Mouse (Mus musculus): ENCODE data around the gene Mylpf. TPM values are rescaled to one million over a fixed set of nuclear protein-coding genes. Genes with fewer than 3 reads are reported as not detected.

The Mylpf gene
- total and polyA plus RNA-seq, 3 experiments, result 3.0 to 5.2 (median 3.2) TPM

- no peaks in the 10 kb centered on the region for H3K9me3 ChIP-seq (replicated peaks; ENCODE audit: low read length)
- H3K9ac ChIP-seq (ENCODE audit: insufficient read depth, low read depth), result peak overlapping the region; percentile 72
- peak overlapping the region; percentile 30 to 66 (median 54) for H3K4me3 ChIP-seq (replicated peaks in 1 of 3; ENCODE audit: low read depth in 2 of 3, low read length in 2 of 3, poor library complexity in 1 of 3)
- H3K4me2 ChIP-seq (ENCODE audit: insufficient read depth, low read depth, poor library complexity, severe bottlenecking), result peak overlapping the region; percentile 89
- peaks cover 11 to 64% of the 10 kb centered on the region in 2 experiments; a peak in 3 of 4 replicates for H3K4me1 ChIP-seq (ENCODE audit: control insufficient read depth in 1 of 2, insufficient read depth in 2 of 2)
- no peaks in the 10 kb centered on the region for H3K27me3 ChIP-seq (replicated peaks)
- TF ChIP-seq KAT2A (IDR thresholded peaks at IDR 0.05; ENCODE audit: insufficient replicate concordance, low read length), result no peak
- no peak for TF ChIP-seq CTCF (conservative IDR thresholded peaks at IDR 0.05 in 1 of 2, IDR thresholded peaks at IDR 0.05 in 1 of 2; ENCODE audit: low read depth in 2 of 2, low read length in 2 of 2)
- peak; percentile 60 for TF ChIP-seq MEF2A (IDR thresholded peaks at IDR 0.05; ENCODE audit: borderline replicate concordance, low read depth, low read length)
- TF ChIP-seq RCOR1 (conservative IDR thresholded peaks at IDR 0.05; ENCODE audit: low read depth, low read length), result no peak
- TF ChIP-seq USF2 (conservative IDR thresholded peaks at IDR 0.05; ENCODE audit: low read depth, low read length), result no peak
- TF ChIP-seq NELFE (IDR thresholded peaks at IDR 0.05; ENCODE audit: low read depth, low read length), result peak; percentile 56; the same call in 1 of the 2 replicates
- peak; percentile 93 for TF ChIP-seq ELF1 (IDR thresholded peaks at IDR 0.05; ENCODE audit: low read depth, low read length)
- 0 out of 2 replicates have a peak, but pooled peaks have one; percentile 11 for TF ChIP-seq CHD2 (IDR thresholded peaks at IDR 0.05; ENCODE audit: low read length)
- TF ChIP-seq HCFC1 (IDR thresholded peaks at IDR 0.05; ENCODE audit: low read depth, low read length), result peak; percentile 59
- TF ChIP-seq MYC (IDR thresholded peaks at IDR 0.05; ENCODE audit: low read depth, low read length), result peak; percentile 56; the same call in 1 of the 2 replicates
- TF ChIP-seq ZNF384 (IDR thresholded peaks at IDR 0.05; ENCODE audit: low read depth, low read length), result no peak
- peak; percentile 77 for TF ChIP-seq UBTF (IDR thresholded peaks at IDR 0.05; ENCODE audit: low read depth, low read length)
- TF ChIP-seq MXI1 (IDR thresholded peaks at IDR 0.05; ENCODE audit: low read depth, low read length), result peak; percentile 92; the same call in 1 of the 2 replicates
- peak; percentile 93 for TF ChIP-seq MAX (IDR thresholded peaks at IDR 0.05; ENCODE audit: low read length)
- TF ChIP-seq ZC3H11A (IDR thresholded peaks at IDR 0.05; ENCODE audit: low read depth, low read length), result no peak
- peak; percentile 22; the same call in 1 of the 2 replicates for TF ChIP-seq ZMIZ1 (IDR thresholded peaks at IDR 0.05; ENCODE audit: low read depth, low read length)
- TF ChIP-seq RAD21 (IDR thresholded peaks at IDR 0.05; ENCODE audit: low read depth, low read length), result no peak
- TF ChIP-seq BHLHE40 (IDR thresholded peaks at IDR 0.05; ENCODE audit: low read depth, low read length), result peak; percentile 97
- TF ChIP-seq EP300 (IDR thresholded peaks at IDR 0.05; ENCODE audit: low read length), result no peak
- TF ChIP-seq TBP (conservative IDR thresholded peaks at IDR 0.05; ENCODE audit: low read depth, low read length), result no peak
- no peak for TF ChIP-seq MAZ (IDR thresholded peaks at IDR 0.05; ENCODE audit: low read depth, low read length)
- no peak for TF ChIP-seq SMC3 (IDR thresholded peaks at IDR 0.05; ENCODE audit: low read depth, low read length)
- no peak for TF ChIP-seq JUND (conservative IDR thresholded peaks at IDR 0.05; ENCODE audit: low read depth, low read length)
- TF ChIP-seq SIN3A (IDR thresholded peaks at IDR 0.05; ENCODE audit: low read length), result 0 out of 2 replicates have a peak, but pooled peaks have one; percentile 53
- TF ChIP-seq POLR2AphosphoS2 (IDR thresholded peaks at IDR 0.05; ENCODE audit: low read depth, low read length), result peak; percentile 88
- TF ChIP-seq USF1 (IDR thresholded peaks at IDR 0.05; ENCODE audit: low read depth, low read length), result no peak
- TF ChIP-seq POLR2A (IDR thresholded peaks at IDR 0.05; ENCODE audit: low read depth, low read length), result peak; percentile 77
- TF ChIP-seq ZKSCAN1 (IDR thresholded peaks at IDR 0.05; ENCODE audit: borderline replicate concordance, low read depth, low read length), result no peak
- no peak for TF ChIP-seq MAFK (IDR thresholded peaks at IDR 0.05; ENCODE audit: insufficient replicate concordance, low read length)
- TF ChIP-seq GABPA (IDR thresholded peaks at IDR 0.05; ENCODE audit: insufficient replicate concordance, low read depth, low read length), result no peak
- peak; percentile 91 for TF ChIP-seq NRF1 (IDR thresholded peaks at IDR 0.05; ENCODE audit: low read depth, low read length)
- TF ChIP-seq PAX5 (IDR thresholded peaks at IDR 0.05; ENCODE audit: low read length), result no peak
- TF ChIP-seq ETS1 (conservative IDR thresholded peaks at IDR 0.05; ENCODE audit: low read depth, low read length), result no peak; the same call in 1 of the 2 replicates
- TF ChIP-seq CHD1 (IDR thresholded peaks at IDR 0.05; ENCODE audit: low read depth, low read length), result no peak
- TF ChIP-seq TCF12 (IDR thresholded peaks at IDR 0.05; ENCODE audit: low read depth, low read length), result peak; percentile 70; the same call in 1 of the 2 replicates
- no peak for TF ChIP-seq E2F4 (IDR thresholded peaks at IDR 0.05; ENCODE audit: insufficient replicate concordance, low read depth, low read length)
- TF ChIP-seq IRF4 (IDR thresholded peaks at IDR 0.05; ENCODE audit: low read depth, low read length), result 0 out of 2 replicates have a peak, but pooled peaks have one; percentile 18
- no peak for TF ChIP-seq JUN (IDR thresholded peaks at IDR 0.05; ENCODE audit: insufficient read depth, low read depth, low read length)
- H3K79me2 ChIP-seq (replicated peaks; ENCODE audit: control insufficient read depth, extremely low read depth, insufficient read depth, poor library complexity, severe bottlenecking), result peaks cover 3% of the 10 kb centered on the region
- dilution Hi-C loops (cut with MboI; ENCODE audit: extremely low pct_ligation_motif_present, extremely low pct_unique_long_range_greater_than_20kb, low sequenced_read_pairs), result no loop called here
- in situ Hi-C loops (cut with MboI; ENCODE audit: low pct_ligation_motif_present, low pct_unique_long_range_greater_than_20kb, low sequenced_read_pairs), result no loop called here
- peak overlapping the region; percentile 81 for H3K27ac ChIP-seq (ENCODE audit: insufficient read depth, low read depth)
- peaks cover 28 to 64% of the 10 kb centered on the region in 2 experiments for H3K36me3 ChIP-seq (replicated peaks in 1 of 2; ENCODE audit: control insufficient read depth in 1 of 2, insufficient read depth in 1 of 2, low read length in 1 of 2)
- DNase-seq (ENCODE audit: extremely low read depth), result peak; percentile 95
These were observed 45.4 kb downstream of the Mylpf start for GRCm38 (mm10) chr7:127253821-127254769.

All from CH12.LX (cell line).